Mouse (Mus musculus): ENCODE measurements around the gene Cep85l. TPM values are rescaled to one million over a fixed set of nuclear protein-coding genes. Genes with fewer than 3 reads are reported as not detected.

Gene Cep85l
- polyA plus RNA-seq, 1 experiment from 2014 or later = 2.7 TPM

Other genes starting within 250 kb of the Cep85l start
- 0.69 and 0.91 TPM in 2 replicates for gene Pln, start 42.3 kb downstream of the Cep85l start, polyA plus RNA-seq (2016; fragmentation: Nextera tagmentation; extraction: Ambion mirVana)
- gene Asf1a, start 216.8 kb upstream of the Cep85l start, polyA plus RNA-seq (2016; fragmentation: Nextera tagmentation; extraction: Ambion mirVana) = 162 and 167 TPM in 2 replicates